Mouse (Mus musculus): Measurements from ENCODE around the gene Ilf2. TPM values are rescaled to one million over a fixed set of nuclear protein-coding genes. Genes with fewer than 3 reads are reported as not detected.

Gene Ilf2
- polyA plus RNA-seq, 1 experiment from 2014 or later: 169 TPM

- no peak for DNase-seq (ENCODE audit: low spot score)
- no peak overlapping the region for H3K4me2 ChIP-seq
- H3K4me3 ChIP-seq (ENCODE audit: low read depth, low read length): no peak overlapping the region
- peaks cover 11% of the 10 kb centered on the region for H3K4me1 ChIP-seq (replicated peaks; ENCODE audit: control insufficient read depth, insufficient read depth, low read length)
- H3K36me3 ChIP-seq (ENCODE audit: control insufficient read depth, insufficient read depth, low read length): no peaks in the 10 kb centered on the region
- ATAC-seq (replicated peaks; ENCODE audit: low FRiP score): no peak
- no peak overlapping the region for H3K27ac ChIP-seq (ENCODE audit: low read depth, low read length)
- no peaks in the 10 kb centered on the region for H3K27me3 ChIP-seq (replicated peaks; ENCODE audit: control insufficient read depth, insufficient read depth, low read length)
- no peak overlapping the region for H3K9ac ChIP-seq (ENCODE audit: low read depth, low read length)
- H3K9me3 ChIP-seq (ENCODE audit: control insufficient read depth, low read length): no peaks in the 10 kb centered on the region
- WGBS: 84% methylated on average over 4 of the region's 4 CpGs
Observed at GRCm38 (mm10) chr3:90517711-90518110, 41.8 kb downstream of the Ilf2 start.

GRCm38 (mm10) chr3:90525421-90525820 lies 49.5 kb downstream of the Ilf2 start:
- Histone ChIP-seq H3K36me3 (ENCODE audit: control insufficient read depth, insufficient read depth, low read length) (no peaks in the 10 kb centered on the region), H3K27ac (ENCODE audit: low read depth, low read length) (no peak overlapping the region), H3K4me1 (replicated peaks; ENCODE audit: control insufficient read depth, insufficient read depth, low read length) (no peaks in the 10 kb centered on the region), H3K4me3 (ENCODE audit: low read depth, low read length) (no peak overlapping the region), H3K9ac (ENCODE audit: low read depth, low read length) (no peak overlapping the region), H3K27me3 (replicated peaks; ENCODE audit: control insufficient read depth, insufficient read depth, low read length) (no peaks in the 10 kb centered on the region), H3K9me3 (ENCODE audit: control insufficient read depth, low read length) (no peaks in the 10 kb centered on the region), H3K4me2 (no peak overlapping the region)
- ATAC-seq (replicated peaks; ENCODE audit: low FRiP score) (peak; percentile 70; the same call in 1 of the 2 replicates), DNase-seq (ENCODE audit: low spot score) (peak; percentile 31)
- 57% methylated on average over 4 of the region's 4 CpGs for WGBS

GRCm38 (mm10) chr3:90526076-90526475 lies 50.1 kb downstream of the Ilf2 start:
- 70% methylated on average over 2 of the region's 2 CpGs for WGBS
- DNase-seq (ENCODE audit: low spot score) (peak; percentile 26), ATAC-seq (replicated peaks; ENCODE audit: low FRiP score) (no peak)
- no peaks in the 10 kb centered on the region for H3K27me3 ChIP-seq (replicated peaks; ENCODE audit: control insufficient read depth, insufficient read depth, low read length)
- no peak overlapping the region for H3K4me3 ChIP-seq (ENCODE audit: low read depth, low read length)
- no peak overlapping the region for H3K27ac ChIP-seq (ENCODE audit: low read depth, low read length)
- no peaks in the 10 kb centered on the region for H3K36me3 ChIP-seq (ENCODE audit: control insufficient read depth, insufficient read depth, low read length)
- no peaks in the 10 kb centered on the region for H3K9me3 ChIP-seq (ENCODE audit: control insufficient read depth, low read length)
- H3K9ac ChIP-seq (ENCODE audit: low read depth, low read length): no peak overlapping the region
- no peak overlapping the region for H3K4me2 ChIP-seq
- no peaks in the 10 kb centered on the region for H3K4me1 ChIP-seq (replicated peaks; ENCODE audit: control insufficient read depth, insufficient read depth, low read length)

GRCm38 (mm10) chr3:90526580-90526979 lies 50.7 kb downstream of the Ilf2 start, which contains the start of gene S100a14:
Gene S100a14 (plus strand): TSS chr3:90526856.
- H3K4me3 ChIP-seq (ENCODE audit: low read depth, low read length): no peak within 1 kb of the TSS
- DNase-seq (ENCODE audit: low spot score) (no peak), ATAC-seq (replicated peaks; ENCODE audit: low FRiP score) (no peak)
- H3K4me1 ChIP-seq (replicated peaks; ENCODE audit: control insufficient read depth, insufficient read depth, low read length): no peaks in the 10 kb centered on the region
- H3K27me3 ChIP-seq (replicated peaks; ENCODE audit: control insufficient read depth, insufficient read depth, low read length): no peaks in the 10 kb centered on the region
- H3K36me3 ChIP-seq (ENCODE audit: control insufficient read depth, insufficient read depth, low read length): no peaks in the 10 kb centered on the region
- WGBS: 63% methylated on average over 5 of the region's 5 CpGs
- no peak within 1 kb of the TSS for H3K27ac ChIP-seq (ENCODE audit: low read depth, low read length)
- H3K9ac ChIP-seq (ENCODE audit: low read depth, low read length): no peak within 1 kb of the TSS
- H3K4me2 ChIP-seq: no peak within 1 kb of the TSS
- no peaks in the 10 kb centered on the region for H3K9me3 ChIP-seq (ENCODE audit: control insufficient read depth, low read length)

GRCm38 (mm10) chr3:90527291-90527873 lies 51.5 kb downstream of the Ilf2 start:
- H3K4me1 ChIP-seq (replicated peaks; ENCODE audit: control insufficient read depth, insufficient read depth, low read length): no peaks in the 10 kb centered on the region
- DNase-seq (ENCODE audit: low spot score): peak; percentile 25
- H3K9me3 ChIP-seq (ENCODE audit: control insufficient read depth, low read length): no peaks in the 10 kb centered on the region
- no peak for ATAC-seq (replicated peaks; ENCODE audit: low FRiP score)
- no peak overlapping the region for H3K4me2 ChIP-seq
- no peaks in the 10 kb centered on the region for H3K36me3 ChIP-seq (ENCODE audit: control insufficient read depth, insufficient read depth, low read length)
- H3K9ac ChIP-seq (ENCODE audit: low read depth, low read length): no peak overlapping the region
- 81% methylated on average over 7 of the region's 7 CpGs for WGBS
- H3K4me3 ChIP-seq (ENCODE audit: low read depth, low read length): no peak overlapping the region
- no peak overlapping the region for H3K27ac ChIP-seq (ENCODE audit: low read depth, low read length)
- no peaks in the 10 kb centered on the region for H3K27me3 ChIP-seq (replicated peaks; ENCODE audit: control insufficient read depth, insufficient read depth, low read length)

- Histone ChIP-seq H3K9me3 (ENCODE audit: control insufficient read depth, low read length) (no peaks in the 10 kb centered on the region), H3K9ac (ENCODE audit: low read depth, low read length) (no peak overlapping the region), H3K27ac (ENCODE audit: low read depth, low read length) (no peak overlapping the region), H3K4me2 (no peak overlapping the region), H3K4me1 (replicated peaks; ENCODE audit: control insufficient read depth, insufficient read depth, low read length) (no peaks in the 10 kb centered on the region), H3K4me3 (ENCODE audit: low read depth, low read length) (no peak overlapping the region), H3K27me3 (replicated peaks; ENCODE audit: control insufficient read depth, insufficient read depth, low read length) (no peaks in the 10 kb centered on the region), H3K36me3 (ENCODE audit: control insufficient read depth, insufficient read depth, low read length) (no peaks in the 10 kb centered on the region)
- 70% methylated on average over 5 of the region's 5 CpGs for WGBS
- no peak for ATAC-seq (replicated peaks; ENCODE audit: low FRiP score)
- no peak for DNase-seq (ENCODE audit: low spot score)
Observed at GRCm38 (mm10) chr3:90531713-90532112, 55.8 kb downstream of the Ilf2 start.

- DNase-seq (ENCODE audit: low spot score) (no peak), ATAC-seq (replicated peaks; ENCODE audit: low FRiP score) (no peak)
- no peak overlapping the region for H3K4me2 ChIP-seq
- H3K27me3 ChIP-seq (replicated peaks; ENCODE audit: control insufficient read depth, insufficient read depth, low read length): no peaks in the 10 kb centered on the region
- no peak overlapping the region for H3K4me3 ChIP-seq (ENCODE audit: low read depth, low read length)
- H3K9ac ChIP-seq (ENCODE audit: low read depth, low read length): no peak overlapping the region
- H3K36me3 ChIP-seq (ENCODE audit: control insufficient read depth, insufficient read depth, low read length): no peaks in the 10 kb centered on the region
- H3K9me3 ChIP-seq (ENCODE audit: control insufficient read depth, low read length): no peaks in the 10 kb centered on the region
- no peak overlapping the region for H3K27ac ChIP-seq (ENCODE audit: low read depth, low read length)
- 64% methylated on average over 1 of the region's 1 CpGs for whole genome bisulfite sequencing
- no peaks in the 10 kb centered on the region for H3K4me1 ChIP-seq (replicated peaks; ENCODE audit: control insufficient read depth, insufficient read depth, low read length)
Observed at GRCm38 (mm10) chr3:90535446-90535845, 59.5 kb downstream of the Ilf2 start.

- H3K9me3 ChIP-seq (ENCODE audit: control insufficient read depth, low read length): no peaks in the 10 kb centered on the region
- peak within 1 kb of the TSS; percentile 26 for H3K4me2 ChIP-seq
- no peak within 1 kb of the TSS for H3K27ac ChIP-seq (ENCODE audit: low read depth, low read length)
- no peaks in the 10 kb centered on the region for H3K27me3 ChIP-seq (replicated peaks; ENCODE audit: control insufficient read depth, insufficient read depth, low read length)
- no peaks in the 10 kb centered on the region for H3K4me1 ChIP-seq (replicated peaks; ENCODE audit: control insufficient read depth, insufficient read depth, low read length)
- H3K9ac ChIP-seq (ENCODE audit: low read depth, low read length): no peak within 1 kb of the TSS
- 0 out of 2 replicates have a peak within 1 kb of the TSS, but pooled peaks have one; percentile 17 for H3K4me3 ChIP-seq (ENCODE audit: low read depth, low read length)
- DNase-seq (ENCODE audit: low spot score) (no peak), ATAC-seq (replicated peaks; ENCODE audit: low FRiP score) (peak; percentile 42)
- 46% methylated on average over 10 of the region's 10 CpGs for WGBS
- H3K36me3 ChIP-seq (ENCODE audit: control insufficient read depth, insufficient read depth, low read length): no peaks in the 10 kb centered on the region
Observed at GRCm38 (mm10) chr3:90537141-90537904, 61.4 kb downstream of the Ilf2 start, which contains the start of gene S100a16. Gene S100a16 (plus strand): TSS chr3:90537254.

GRCm38 (mm10) chr3:90537905-90538296 lies 62.0 kb downstream of the Ilf2 start:
- Histone ChIP-seq H3K27me3 (replicated peaks; ENCODE audit: control insufficient read depth, insufficient read depth, low read length) (no peaks in the 10 kb centered on the region), H3K9ac (ENCODE audit: low read depth, low read length) (no peak overlapping the region), H3K4me2 (peak overlapping the region; percentile 26), H3K4me1 (replicated peaks; ENCODE audit: control insufficient read depth, insufficient read depth, low read length) (no peaks in the 10 kb centered on the region), H3K4me3 (ENCODE audit: low read depth, low read length) (0 out of 2 replicates have a peak overlapping the region, but pooled peaks have one; percentile 17), H3K27ac (ENCODE audit: low read depth, low read length) (no peak overlapping the region), H3K9me3 (ENCODE audit: control insufficient read depth, low read length) (no peaks in the 10 kb centered on the region), H3K36me3 (ENCODE audit: control insufficient read depth, insufficient read depth, low read length) (no peaks in the 10 kb centered on the region)
- ATAC-seq (replicated peaks; ENCODE audit: low FRiP score): no peak
- WGBS: 72% methylated on average over 5 of the region's 5 CpGs
- DNase-seq (ENCODE audit: low spot score): no peak
